Mouse (Mus musculus): ENCODE measurements around the gene Serpine1.
"Not testable (repeated sequence)": the region's sequence is repeated elsewhere in the genome, so short reads cannot be mapped to it uniquely, and the experiment has no call there.

Gene Serpine1

DNA sequence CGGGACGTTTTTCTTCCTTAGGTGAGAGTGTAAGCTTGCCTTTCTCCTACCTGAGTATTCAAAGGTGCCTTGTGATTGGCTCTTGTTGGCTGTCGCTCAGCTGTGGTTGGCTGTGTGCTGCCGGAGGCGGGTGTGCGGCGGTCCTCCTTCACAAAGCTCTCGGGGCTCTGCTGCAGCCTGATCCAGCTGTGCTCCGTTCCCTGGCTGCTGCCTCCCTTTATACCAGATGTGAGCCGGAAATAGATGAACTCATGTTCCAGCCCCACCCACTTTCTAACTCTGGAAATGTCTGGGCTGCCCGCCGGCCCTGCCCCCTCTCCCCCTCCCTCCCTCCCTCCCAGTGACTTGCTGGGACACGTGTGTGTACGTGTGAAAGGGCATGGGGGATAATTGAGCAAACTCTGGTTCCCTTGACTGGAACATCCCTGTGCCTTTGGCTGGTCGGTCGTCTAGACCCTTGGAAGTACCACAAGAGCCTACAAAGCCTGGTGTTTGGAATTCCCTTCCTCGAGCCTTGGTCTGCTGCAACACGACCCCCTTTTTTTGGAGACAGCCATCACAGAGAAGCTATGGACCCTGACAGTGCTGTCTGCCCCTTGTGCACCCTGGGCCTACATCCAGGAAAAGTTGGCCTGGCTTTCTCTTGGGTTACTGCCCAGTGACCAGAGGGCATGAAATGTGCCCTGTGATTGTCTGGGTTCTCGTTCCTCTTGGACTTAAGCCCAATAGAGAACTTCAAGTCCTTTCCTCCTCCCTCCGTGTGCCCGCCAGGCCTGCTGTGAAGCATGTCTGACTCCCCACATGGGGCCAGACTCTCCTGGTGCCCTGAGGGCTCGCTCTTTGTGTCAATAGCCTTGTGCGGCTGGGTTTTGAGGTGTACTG lies at the start of gene Serpine1:
Gene Serpine1 (minus strand): TSS at position 190 of the 882 bp plus-strand sequence.
- peak; percentile 61 for DNase-seq (ENCODE audit: low read depth)

DNA sequence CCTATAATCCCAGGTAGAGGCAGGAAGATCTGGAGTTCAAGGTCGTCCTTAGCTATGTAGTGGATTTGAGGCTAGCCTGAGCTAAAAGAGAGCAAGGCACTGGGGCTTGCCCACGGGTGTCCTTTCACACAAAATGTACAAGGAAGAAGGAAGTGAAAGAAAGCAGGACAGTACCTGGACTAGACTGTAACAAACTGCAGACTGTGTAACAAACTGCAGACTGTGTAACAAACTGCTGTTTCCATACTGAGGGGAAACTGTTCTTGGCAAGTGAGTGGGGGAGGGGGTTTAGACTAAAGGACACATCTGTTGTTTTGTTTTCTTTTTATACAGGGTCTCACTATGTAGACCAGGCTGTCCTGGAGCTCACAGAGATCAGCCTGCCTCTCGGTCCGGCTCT lies 49.2 kb upstream of the Serpine1 start:
- no peak for DNase-seq (ENCODE audit: low read depth)

DNA sequence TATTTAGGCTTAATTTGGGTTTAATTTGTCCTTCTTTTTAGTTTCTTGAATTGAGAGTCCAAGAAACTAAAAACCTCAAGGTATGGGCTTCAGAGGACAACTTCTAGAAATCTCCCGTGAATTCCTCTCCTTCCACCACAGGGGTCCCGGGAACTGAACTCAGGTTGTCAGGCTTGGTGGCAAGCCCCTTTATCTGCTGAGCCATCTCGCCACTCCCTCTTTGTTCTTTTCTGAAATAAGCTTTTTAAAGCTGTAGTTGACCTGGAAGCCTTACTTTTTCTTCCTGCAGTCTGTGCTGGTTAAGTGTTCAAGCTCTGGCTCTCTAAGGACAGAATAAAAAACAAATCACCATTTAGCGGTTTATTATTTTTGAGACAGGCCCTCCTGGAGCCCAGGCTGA lies 46.8 kb upstream of the Serpine1 start:
- no peak for DNase-seq (ENCODE audit: low read depth)

DNA sequence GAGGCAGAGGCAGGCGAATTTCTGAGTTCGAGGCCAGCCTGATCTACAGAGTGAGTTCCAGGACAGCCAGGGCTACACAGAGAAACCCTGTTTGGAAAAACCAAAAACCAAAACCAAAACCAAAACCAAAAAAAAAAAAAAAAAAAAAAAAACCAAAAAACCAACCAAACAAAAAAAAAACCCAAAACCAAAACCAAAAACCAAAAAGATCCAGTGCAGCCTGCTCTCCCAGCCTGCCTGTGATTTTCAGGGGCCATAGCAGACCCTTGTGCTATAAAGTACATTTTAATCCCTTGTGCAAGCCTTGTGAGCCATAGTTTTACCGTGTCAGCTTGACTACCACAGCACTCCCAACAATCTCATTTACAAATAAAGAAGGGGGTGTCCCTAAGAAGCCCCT lies 45.9 kb upstream of the Serpine1 start:
- not testable (repeated sequence) for DNase-seq (ENCODE audit: low read depth)

DNA sequence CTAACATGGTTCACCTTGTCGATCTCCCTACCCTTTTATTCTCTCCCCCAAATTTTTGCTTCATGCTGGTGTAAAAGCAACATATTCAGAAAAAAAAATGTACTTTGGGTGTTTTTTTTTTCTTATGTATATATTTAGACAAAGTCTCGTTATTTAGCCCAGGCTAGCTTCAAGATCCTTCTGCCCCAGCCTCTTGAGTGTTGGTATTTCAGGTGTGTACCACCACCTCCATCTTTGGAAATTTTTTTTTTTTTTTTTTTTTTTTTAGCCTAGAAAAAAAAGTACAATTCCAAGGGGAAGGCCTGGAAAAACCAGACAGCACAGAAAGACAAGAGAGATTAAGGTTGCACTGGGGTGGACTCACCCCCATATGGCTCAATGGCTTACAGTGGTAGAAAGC lies 44.9 kb upstream of the Serpine1 start:
- no peak for DNase-seq (ENCODE audit: low read depth)

DNA sequence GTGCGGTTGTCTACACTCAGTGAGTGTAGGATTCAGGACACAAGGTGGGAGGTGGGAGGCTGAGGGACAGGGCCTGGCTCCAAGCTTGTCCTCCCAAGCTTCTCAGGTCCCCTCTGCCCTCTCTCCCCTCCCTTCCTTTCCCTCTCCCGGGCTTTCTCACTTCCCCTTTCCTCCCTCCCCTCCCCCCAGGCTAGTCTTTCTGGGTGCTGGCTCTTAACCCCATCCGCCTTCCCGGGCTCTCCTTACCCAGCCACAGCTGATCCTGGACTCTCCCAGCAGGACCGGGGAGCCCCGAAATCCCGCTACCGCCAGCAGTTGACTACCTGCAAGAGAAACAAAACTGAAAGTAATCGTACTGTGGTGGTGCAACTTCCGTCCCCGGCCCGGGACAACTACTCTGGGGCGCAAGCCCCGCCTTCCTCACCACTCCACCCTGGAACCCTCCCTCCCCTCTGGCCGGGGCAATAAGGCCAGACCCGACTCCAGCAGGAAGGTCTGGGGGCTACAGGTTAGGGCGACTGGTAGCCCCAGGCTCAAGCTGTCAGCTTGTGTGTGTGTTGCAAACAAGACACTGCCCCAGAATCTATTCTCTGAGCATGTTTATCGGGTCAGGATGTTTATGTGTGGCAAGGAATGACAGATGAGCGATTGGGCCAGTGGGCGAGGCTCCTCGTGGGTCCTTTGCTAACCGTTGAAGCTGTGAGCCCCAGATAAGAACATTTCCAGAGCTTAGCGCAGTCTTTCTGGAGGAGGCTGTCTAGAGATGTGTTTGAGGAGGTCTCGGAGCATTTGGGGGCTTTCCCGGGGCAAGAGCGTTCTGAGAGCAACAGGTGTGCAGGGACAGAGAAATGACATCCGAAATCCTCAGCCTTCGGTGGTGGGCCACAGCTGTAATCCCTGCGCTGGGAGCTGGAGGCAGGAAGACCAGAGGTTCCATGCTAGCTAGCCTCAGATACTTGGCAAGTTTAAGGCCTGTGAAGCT lies 44.1 kb upstream of the Serpine1 start, which contains the start of gene Trim56:
Gene Trim56 (minus strand): TSS at position 344 of the 982 bp plus-strand sequence.
- peak; percentile 79 for DNase-seq (ENCODE audit: low read depth)

DNA sequence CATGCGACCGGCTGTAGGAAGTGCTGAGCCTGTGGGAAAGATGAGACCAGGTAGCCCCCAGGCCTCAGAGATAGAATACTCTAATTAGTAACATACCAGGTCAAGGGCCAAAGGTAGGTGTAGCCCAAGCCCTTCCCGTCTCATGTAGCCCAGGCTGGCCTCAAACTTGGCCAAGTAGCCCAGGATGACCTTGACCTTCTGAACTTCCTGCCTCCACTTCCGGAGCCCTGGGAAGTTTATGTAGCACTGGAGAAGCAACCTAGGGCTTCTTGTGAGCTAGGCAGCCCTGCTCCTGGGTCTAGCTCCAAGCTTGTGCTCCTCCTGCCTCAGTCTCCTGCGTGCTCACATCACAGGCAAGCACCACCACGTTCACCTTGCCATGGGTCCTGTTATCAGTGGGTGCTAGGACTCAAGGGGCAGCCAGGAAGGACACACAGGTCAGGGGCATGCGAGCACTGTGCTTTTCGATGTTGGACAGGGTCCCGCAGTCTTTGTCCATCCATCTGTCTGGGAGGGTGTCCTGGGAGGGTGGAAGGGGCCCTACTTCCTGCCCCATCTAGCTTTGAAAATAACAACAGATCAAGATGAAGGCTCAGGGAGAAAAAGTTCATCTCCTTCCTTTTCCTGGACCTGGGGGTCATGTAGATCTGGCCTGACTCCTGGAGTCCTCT lies 43.0 kb upstream of the Serpine1 start:
- no peak for DNase-seq (ENCODE audit: low read depth)

DNA sequence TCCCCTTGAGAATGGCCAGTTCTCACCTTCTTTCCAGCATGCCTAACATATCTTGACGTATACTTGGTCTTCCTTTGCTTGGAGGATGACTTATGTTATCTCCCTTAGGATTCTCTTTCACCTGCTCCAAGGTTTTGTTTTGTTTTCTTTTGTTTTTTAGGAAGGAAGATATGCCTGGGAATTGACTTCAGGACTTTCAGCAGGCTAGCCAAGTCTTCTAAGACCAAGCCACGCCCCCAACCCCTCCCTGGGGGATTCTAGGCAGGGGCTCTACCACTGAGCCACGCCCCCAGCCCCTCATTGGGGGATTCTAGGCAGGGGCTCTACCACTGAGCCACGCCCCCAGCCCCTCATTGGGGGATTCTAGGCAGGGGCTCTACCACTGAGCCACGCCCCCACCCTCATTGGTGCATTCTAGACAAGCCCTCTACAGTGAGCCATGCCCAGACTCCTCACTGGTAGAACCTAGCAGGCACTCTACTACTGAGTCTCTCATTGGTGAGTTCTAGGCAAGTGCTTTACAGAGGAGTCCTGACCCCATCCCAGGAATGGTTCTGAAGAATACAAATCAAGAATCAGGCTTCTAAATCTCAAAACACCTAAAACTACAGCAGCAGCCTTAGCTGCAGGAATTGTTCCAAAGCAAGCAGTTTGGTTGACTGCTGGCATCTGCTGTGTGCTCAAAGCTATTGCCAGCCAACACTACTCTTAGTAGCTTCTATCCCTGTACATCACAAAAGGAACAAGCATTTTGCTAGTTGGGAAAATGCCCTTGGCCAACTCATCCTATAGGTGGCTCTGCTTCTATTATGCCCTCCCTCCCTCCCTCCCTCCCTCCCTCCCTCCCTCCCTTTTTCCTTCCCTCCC lies 39.7 kb upstream of the Serpine1 start:
- DNase-seq (ENCODE audit: low read depth) = no peak

DNA sequence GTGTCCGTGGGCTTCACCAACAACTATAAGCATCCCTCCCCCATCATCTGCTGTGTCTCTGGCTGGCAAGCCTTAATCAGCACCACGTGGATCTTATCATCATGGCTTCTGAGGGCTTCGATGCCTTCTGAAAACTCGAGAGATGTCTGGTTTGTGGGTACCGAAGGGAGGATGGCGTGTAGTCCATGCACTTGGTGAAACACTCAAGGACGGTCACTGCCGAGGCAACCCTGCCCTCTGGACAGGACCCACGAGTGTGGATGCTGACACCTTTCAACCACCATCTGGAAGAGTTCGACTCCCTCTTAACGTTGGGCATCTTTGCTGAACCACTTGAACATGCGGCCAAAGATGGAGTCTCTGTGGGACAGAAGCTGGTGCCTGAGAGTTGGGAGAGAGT lies 38.8 kb upstream of the Serpine1 start:
- DNase-seq (ENCODE audit: low read depth) = no peak

DNA sequence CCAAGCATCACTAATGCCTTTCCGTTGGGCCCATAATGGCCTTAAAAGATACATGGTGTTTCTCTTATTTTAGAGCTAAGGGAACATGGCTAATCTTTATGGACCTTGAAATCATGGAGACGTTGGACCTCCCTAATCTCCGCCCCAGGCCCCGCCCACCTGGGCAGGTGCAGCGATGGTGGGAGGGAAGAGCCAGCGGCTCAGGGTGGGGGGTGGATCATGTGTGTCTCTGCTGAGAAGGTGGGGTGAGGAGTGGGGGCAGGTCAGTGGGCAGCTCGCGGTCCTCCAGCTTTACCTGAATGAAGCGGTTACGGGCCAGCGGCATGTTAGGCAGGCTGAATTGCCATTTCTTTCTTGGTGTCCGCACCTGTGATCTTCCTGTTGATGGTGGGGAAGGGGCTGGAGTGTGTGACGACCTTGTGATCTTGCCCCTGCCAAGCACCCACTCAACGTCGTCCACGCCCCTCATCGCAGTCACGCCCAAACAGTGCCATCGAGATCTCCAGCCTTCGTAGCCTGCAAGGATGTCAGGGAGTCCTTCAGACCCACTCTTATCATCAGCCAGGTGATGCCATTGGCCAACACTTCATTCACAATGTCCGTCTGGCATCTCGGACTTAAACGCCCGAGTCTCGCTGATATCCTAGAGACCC lies 38.0 kb upstream of the Serpine1 start:
- DNase-seq (ENCODE audit: low read depth) = no peak

DNA sequence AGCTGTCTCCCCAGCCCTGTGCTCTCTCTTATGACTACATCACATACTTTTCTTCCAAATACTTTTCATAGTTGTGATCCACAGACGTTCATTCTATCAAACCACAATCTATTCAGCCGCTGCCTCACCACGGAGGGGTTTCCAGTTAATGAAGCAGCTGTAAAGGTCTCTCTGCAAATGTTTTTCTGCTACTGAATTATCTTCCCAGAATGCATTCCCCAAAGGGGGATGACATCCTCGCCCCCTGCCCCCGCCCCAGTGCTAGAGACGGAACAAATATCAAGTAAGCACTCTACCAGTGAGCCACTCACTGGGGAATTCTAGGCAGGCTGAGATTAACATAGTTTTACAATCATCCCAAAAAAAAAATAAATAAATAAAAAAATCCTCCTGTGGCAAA lies 36.0 kb upstream of the Serpine1 start:
- no peak for DNase-seq (ENCODE audit: low read depth)

DNA sequence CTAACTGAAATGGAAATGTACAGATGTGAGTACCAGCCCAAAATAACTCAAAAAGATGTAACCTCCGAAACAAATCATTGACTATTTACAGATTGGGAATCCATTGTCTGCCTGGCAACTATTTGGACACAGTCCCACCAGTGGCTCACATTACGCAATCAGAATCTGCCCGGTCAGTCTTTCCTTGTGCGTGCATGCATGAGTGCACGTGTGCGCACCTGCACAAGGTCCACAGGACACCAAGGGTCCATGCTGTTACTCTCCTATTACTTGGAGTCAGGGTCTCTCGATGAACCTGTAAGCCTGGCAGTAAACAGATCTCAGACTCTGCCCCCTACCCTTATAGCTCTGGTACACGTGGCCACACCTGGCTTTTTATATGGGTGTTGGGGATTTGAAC lies 35.6 kb upstream of the Serpine1 start:
- DNase-seq (ENCODE audit: low read depth) = no peak

DNA sequence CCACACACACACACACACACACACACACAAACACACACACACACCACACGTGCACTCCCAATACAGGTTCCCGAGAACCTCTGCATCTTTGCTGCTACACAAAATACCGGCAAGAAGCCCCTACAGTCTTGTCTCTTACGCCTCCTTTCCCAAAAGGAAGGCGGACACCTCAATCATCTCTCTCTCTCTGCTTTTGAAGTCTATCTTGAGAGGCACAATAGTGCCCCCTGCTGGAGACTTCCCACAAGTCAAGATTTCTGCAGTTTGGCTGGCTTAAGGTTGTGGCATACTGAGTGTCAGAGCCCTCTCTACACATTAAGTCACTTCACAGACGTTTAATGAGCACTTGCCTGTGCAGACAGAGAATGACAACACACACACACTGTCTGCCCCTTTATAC lies 35.0 kb upstream of the Serpine1 start:
- peak; percentile 89 for DNase-seq (ENCODE audit: low read depth)

DNA sequence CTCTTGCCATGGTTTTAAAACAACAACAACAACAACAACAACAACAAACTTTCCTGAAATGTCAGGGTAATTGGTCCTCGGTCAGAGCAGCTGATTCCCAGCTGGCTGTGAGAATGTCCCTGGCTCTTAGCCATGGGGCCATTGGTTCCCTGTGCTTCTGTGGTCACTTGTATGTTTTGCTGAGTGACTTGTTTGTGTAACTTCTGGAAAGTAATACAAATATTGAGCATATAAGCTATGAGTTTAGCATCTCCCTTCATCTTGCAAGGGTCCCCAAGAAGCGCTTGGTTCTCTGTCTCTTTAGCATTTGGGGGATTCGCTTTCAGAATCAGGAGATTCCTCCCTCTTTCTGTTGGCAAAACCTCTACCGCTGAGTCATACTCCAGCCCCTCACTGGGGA lies 34.4 kb upstream of the Serpine1 start:
- no peak for DNase-seq (ENCODE audit: low read depth)

DNA sequence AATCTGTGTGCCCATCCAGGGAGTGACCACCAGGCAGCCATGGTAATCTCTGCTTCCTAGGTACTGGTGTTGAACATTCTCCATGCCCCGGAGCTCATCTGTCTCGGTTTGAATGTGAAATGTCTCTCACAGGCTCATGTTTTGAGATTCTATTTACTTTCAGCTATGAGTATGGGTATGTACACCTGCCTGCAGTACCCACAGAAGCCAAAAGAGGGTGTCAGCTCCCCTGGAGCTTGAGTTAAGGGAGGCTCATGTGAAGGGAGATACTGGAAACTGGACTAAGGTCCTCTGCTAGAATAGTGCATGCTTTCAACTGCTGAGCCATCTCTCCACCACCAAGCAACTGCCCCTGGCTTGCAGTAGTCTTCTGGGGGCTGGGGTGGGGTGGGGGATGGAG lies 31.9 kb upstream of the Serpine1 start:
- DNase-seq (ENCODE audit: low read depth) = peak; percentile 26

DNA sequence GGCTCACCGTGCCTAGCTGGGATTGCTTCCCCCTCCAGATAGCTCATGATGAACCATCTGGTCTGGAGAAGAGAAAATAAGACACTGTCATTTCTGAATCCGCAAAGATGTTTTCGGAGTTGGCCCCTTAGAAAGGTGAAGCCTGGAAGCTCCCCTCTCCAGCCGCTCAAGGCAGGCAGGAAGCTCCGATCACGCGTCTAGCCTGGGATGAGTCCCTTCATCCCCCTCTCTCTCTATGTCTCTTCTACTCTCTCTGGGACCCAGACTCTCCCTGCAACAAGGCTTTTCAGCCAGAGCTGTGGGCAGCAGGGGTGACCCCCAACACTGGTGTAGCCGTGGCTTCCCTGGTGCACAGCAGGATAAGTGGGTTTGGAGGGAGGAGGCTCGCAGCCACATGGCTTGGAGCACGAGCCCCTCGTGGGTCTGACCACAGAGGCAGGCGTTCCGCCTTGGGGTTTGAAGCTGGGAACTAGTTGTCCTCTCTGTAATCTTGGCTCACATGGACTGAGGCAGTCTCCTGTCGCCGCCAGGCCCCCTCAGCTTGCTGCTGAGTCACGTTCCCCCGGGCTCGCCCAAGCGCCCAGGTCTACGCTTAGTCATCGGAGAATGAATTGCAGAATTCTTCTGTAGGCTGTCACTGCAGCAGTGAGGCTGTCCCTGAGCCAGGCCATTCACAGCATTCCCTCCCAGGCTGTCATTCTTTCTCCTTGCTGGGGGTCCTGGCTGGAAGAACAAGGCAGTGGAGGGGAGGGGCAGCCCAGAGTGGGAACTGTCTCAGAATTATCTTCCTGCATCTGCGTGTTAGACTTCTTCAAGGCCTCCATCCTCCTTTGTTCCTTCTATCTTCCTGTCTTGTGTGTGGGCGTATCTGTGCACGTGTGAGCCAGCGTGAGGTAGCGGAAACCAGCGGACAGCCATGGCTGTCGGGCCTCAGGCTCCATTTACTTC lies 30.8 kb upstream of the Serpine1 start:
- peak; percentile 74 for DNase-seq (ENCODE audit: low read depth)

DNA sequence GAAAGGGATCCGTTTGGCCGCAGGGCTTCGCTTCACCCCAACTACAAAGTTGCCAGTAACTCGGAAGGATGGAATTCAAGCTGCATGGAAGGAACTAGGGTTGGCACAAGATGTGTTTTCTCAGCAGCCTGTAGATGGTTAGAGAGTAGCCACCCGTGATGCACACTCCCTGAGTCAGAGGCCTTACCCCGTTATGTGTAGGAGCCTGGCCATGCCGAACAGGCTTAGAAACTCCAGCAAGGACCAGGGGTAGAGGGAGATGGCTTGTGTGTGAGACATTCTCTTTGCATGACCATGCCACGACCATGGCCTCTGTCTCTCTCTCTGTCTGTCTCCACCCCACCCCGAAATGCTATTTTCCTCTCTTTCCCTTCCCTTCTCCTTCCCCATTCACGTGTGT lies 30.0 kb upstream of the Serpine1 start:
- no peak for DNase-seq (ENCODE audit: low read depth)

DNA sequence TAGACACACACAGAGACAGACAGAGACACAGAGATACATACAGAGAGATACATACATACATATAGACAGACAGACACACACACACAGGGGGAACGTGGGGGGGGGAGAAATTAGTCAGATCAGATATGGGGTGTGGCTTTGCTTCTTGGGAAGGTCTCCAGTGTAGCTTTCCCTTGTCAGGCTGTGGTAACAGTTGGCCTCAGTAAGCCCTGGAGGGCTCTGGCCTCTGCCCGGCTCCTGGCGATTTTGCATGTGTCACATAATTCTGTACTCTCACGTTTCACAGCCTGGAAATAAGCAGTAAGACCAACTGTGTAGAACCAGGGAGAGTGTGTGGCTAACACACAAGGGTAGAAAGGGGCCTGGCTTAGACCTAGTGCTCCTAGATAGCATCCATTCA lies 28.6 kb upstream of the Serpine1 start:
- DNase-seq (ENCODE audit: low read depth) = no peak

DNA sequence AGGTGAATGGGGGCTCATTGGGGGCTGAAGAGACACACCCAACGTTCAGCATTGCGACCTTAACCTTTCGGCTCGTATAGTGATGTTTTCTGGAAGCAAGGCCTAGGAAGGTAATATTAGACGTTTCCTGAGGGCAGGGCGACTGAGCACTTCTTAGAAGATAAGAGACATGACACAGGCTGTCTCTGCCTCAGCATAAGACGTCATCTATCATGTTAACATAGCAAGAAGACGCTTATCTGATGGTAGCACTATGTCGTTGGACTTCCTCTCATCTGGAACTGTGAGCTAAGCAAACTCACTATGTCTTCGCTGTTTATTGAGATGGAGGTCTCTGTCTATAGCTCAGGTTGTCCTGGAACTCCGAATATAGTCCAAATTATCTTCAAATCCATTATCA lies 26.4 kb upstream of the Serpine1 start:
- DNase-seq (ENCODE audit: low read depth) = no peak

DNA sequence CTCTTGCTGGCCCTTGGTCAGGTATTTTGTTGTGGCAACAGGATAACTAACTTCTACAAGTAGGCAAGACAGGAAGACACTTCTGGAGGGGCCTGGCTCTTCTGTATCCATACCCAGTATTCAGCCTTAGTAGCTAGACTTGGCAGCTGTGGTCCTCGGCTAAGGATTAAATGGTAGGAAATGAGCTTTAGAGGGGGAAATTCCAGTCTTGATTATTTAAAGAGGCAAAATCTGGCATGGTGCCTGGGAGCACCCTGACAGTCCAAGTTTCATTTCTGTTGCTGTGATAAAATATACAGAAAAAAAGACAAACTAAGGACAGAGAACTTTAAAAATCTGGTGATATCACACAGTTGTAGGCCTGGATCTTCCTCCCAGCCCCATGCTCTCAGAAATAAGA lies 24.0 kb upstream of the Serpine1 start:
- DNase-seq (ENCODE audit: low read depth) = no peak
